Mouse (Mus musculus): Measurements from ENCODE around the gene 4930453N24Rik.

DNA sequence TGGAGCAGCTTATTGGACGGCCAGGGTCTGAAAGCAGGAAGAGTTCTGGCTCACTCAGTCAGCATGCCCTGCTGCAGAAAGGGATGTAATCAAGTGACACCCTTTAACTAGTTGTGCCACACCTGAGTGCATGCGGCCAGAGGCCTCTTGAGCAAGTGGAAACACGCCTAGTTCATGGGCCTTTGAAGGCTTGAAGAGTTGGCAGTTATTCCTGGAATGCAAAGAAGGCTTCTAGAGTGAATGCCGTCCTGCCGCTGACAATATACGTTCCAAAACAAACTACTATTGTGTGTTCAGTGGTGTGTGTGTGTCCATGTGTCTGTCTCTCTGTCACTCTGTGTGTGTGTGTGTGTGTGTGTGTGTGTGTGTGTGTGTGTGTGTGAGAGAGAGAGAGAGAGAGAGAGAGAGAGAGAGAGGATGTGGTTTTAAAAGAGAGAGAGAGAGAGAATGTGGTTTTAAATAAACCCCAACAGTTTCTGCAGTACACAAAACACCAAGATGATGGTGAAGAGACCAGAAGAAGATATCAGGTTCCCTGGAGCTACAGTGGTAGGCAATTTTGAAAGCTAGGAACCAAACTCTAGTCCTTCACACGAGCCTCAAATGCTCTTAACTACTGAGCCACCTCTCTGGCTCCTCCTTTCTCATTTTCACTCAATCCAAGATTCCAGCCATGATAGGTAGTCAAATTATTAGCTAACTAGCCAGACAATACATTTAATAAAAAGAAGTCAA lies 13.1 kb downstream of the 4930453N24Rik start:
- TF ChIP-seq POLR2A (IDR thresholded peaks at IDR 0.05; ENCODE audit: low read depth, low read length) (no peak), CTCF (IDR thresholded peaks at IDR 0.05; ENCODE audit: extremely low read depth, insufficient read depth, insufficient read length, insufficient replicate concordance) (no peak)
